Mouse (Mus musculus) limb, embryonic 10.5 days (tissue): ENCODE results near the gene AW822073. TPM values are rescaled to one million over a fixed set of nuclear protein-coding genes. Genes with fewer than 3 reads are reported as not detected.

Experiments used
- DNase-seq: peaks from one replicate; pipeline ENCODE4 v3.0.0-alpha.2; 2017; ENCODE audit warnings: low spot score
- H3K27ac ChIP-seq: fragments of 300-500 bp; sonication (generic); 2 replicates; pipeline ENCODE4 v1.5.1; 2016; ENCODE audit warnings: mild to moderate bottlenecking
- H3K27me3 ChIP-seq: fragments of 300-500 bp; sonication (generic); 2 replicates; pipeline ENCODE4 v1.6.1; 2016; ENCODE audit warnings: low read depth, mild to moderate bottlenecking; ENCODE audit not compliant: poor library complexity, severe bottlenecking
- H3K36me3 ChIP-seq: fragments of 300-500 bp; sonication (generic); 2 replicates; pipeline ENCODE4 v1.6.1; 2016; ENCODE audit warnings: mild to moderate bottlenecking, moderate library complexity
- H3K4me1 ChIP-seq: fragments of 300-500 bp; sonication (generic); 2 replicates; pipeline ENCODE4 v1.6.1; 2016
- H3K4me3 ChIP-seq: fragments of 300-500 bp; sonication (generic); 2 replicates; pipeline ENCODE4 v1.5.1; 2016; ENCODE audit warnings: mild to moderate bottlenecking, moderate library complexity
- H3K9me3 ChIP-seq: fragments of 300-500 bp; sonication (generic); replicated peaks from 2 replicates; pipeline ENCODE4 v1.6.1; 2016; ENCODE audit warnings: mild to moderate bottlenecking
- WGBS: fragments of 180-500 bp; shearing (Covaris S2); methylation state at CpG from one replicate; pipeline ENCODE4 v1.1.7; 2016; 5-methylcytosine and 5-hydroxymethylcytosine counted together
- polyA plus RNA-seq: library from polyadenylated mRNA; unstranded; fragments of >200 nt; fragmentation: Nextera tagmentation; extraction: Ambion mirVana; gene quantifications from 2 replicates; pipeline ENCODE4 v1.2.1, GENCODE M21; 2016

AW822073 gene
- polyA plus RNA-seq, 1 experiment from 2014 or later = not detected

- Histone ChIP-seq H3K4me3 (no peak overlapping the region), H3K27me3 (no peaks in the 10 kb centered on the region), H3K9me3 (no peaks in the 10 kb centered on the region; the same call in 1 of the 2 replicates), H3K36me3 (no peaks in the 10 kb centered on the region), H3K27ac (no peak overlapping the region), H3K4me1 (no peaks in the 10 kb centered on the region)
- WGBS = 80% methylated on average over 7 of the region's 7 CpGs
- peak; percentile 26 for DNase-seq
Measured at GRCm38 (mm10) chr10:58212230-58212629, 12.5 kb downstream of the AW822073 start.

- Histone ChIP-seq H3K4me1 (no peaks in the 10 kb centered on the region), H3K9me3 (no peaks in the 10 kb centered on the region), H3K27me3 (no peaks in the 10 kb centered on the region), H3K36me3 (no peaks in the 10 kb centered on the region), H3K4me3 (no peak overlapping the region), H3K27ac (no peak overlapping the region)
- DNase-seq = peak; percentile 19
- WGBS = 93% methylated on average over 2 of the region's 2 CpGs
Measured at GRCm38 (mm10) chr10:58211213-58211612, 13.5 kb downstream of the AW822073 start.

DNA sequence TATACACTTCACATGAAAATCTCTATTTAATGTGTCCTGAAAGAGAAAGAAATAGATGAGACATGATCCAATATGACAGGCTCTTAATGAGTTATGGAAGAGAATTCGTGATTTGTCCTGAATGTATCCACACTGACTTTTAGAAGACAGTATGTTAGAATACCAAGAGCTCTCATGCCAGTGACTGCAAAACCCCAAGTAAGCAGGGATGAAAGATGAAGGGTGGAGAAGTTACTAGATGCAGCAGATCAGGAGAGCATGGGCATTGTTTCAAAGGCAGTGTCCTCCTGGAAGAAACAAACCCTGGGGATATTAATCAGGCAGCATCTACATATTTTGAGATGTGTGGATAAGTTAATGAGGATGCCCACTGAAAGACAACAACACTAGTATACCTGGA, 14.2 kb downstream of the AW822073 start:
- WGBS = 70% methylated on average over 1 of the region's 1 CpGs
- H3K4me1 ChIP-seq = no peaks in the 10 kb centered on the region
- H3K4me3 ChIP-seq = no peak overlapping the region
- H3K27me3 ChIP-seq = no peaks in the 10 kb centered on the region
- no peaks in the 10 kb centered on the region for H3K9me3 ChIP-seq
- H3K27ac ChIP-seq = no peak overlapping the region
- no peak for DNase-seq
- H3K36me3 ChIP-seq = no peaks in the 10 kb centered on the region

DNA sequence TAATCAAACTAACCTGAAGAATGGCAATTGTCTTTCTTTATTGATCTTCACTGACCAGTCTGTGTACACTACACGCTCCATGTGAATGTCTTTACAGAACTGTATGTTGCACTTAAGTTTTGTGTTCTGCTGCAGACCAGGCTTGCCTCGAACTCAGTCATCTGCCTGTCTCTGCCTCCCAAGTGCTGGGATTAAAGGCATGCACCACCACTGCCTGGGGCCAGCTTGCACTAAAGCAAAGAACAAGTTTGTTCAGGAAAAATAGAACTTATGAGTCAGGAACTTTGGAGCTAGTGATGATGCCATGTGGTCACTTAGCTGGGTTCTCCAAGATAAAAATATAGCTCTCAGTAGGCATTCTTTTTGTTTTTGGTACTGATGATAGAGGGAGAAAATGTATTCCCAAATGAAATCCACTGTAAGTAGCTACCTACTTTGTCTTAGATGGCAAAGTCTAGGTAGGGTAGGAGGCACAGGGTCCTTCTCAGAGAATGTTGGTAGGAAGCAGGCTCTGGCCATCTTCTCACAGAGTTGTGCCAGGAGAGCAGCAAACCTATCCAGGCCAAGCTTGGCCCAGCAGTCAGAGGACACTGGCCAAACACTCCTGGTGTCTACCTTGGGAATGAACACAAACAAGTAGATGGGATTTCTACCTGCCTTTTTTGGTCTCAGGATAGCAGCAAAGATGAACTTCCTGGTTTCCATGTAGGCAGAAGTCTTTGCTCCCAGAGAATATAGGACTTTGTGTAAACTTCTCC, 14.8 kb downstream of the AW822073 start:
- Histone ChIP-seq H3K27ac (no peak overlapping the region), H3K9me3 (no peaks in the 10 kb centered on the region), H3K27me3 (no peaks in the 10 kb centered on the region), H3K4me1 (no peaks in the 10 kb centered on the region), H3K36me3 (no peaks in the 10 kb centered on the region), H3K4me3 (no peak overlapping the region)
- peak; percentile 25 for DNase-seq
- WGBS = 69% methylated on average over 2 of the region's 2 CpGs

DNA sequence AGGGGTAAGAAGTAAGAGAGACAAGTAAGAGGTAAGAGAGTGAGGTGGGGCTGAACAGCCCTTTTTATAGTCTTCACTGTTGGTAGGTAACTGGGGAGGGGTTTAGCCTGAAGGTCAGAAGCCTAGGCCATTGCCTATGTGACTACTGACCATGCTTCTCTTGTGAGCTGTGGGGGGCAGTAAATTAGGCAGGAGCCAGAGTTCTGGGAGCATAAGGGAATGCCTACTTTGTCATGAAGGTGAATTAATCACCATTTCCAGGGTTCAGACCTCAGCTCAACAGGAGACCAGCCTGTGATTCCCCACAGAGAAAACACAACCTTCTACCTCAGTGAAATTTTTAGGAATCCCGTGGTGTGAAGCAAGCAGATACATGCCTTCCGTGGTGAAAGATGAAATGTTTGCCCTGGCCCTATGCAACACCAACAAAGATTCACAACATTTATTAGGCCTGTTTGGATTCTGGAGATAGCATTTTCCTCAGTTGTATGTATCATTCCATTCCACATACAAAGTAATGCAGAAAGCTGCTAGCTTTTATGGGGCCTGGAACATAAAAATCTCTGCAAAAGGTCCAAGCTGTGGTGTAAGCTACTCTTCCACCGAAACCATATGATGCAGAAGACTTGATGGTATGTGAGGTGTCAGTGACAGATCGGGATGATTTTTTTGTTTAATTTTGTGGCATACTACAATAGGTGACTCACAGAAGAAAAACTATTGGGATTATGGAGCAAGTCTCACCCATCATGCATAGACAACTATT, 17.9 kb downstream of the AW822073 start:
- Histone ChIP-seq H3K4me3 (no peak overlapping the region), H3K27ac (no peak overlapping the region), H3K36me3 (no peaks in the 10 kb centered on the region), H3K9me3 (no peaks in the 10 kb centered on the region), H3K4me1 (no peaks in the 10 kb centered on the region), H3K27me3 (no peaks in the 10 kb centered on the region)
- peak; percentile 22 for DNase-seq
- WGBS = 88% methylated on average over 4 of the region's 4 CpGs

- Histone ChIP-seq H3K27me3 (no peaks in the 10 kb centered on the region), H3K27ac (no peak overlapping the region), H3K36me3 (no peaks in the 10 kb centered on the region), H3K9me3 (no peaks in the 10 kb centered on the region), H3K4me1 (no peaks in the 10 kb centered on the region), H3K4me3 (no peak overlapping the region)
- WGBS = 56% methylated on average over 1 of the region's 1 CpGs
- DNase-seq = peak; percentile 20
Measured at GRCm38 (mm10) chr10:58205986-58206385, 18.7 kb downstream of the AW822073 start.

Other genes starting within 250 kb of the AW822073 start
- not detected in 2 replicates for gene Duxf3, start 7.7 kb upstream of the AW822073 start, polyA plus RNA-seq
- not detected in 2 replicates for gene Gm4981, start 11.8 kb upstream of the AW822073 start, polyA plus RNA-seq
- 45.4 and 61.4 TPM in 2 replicates for gene Gcc2, start 30.6 kb upstream of the AW822073 start, polyA plus RNA-seq
- 93.6 and 105 TPM in 2 replicates for gene Lims1, start 98.5 kb upstream of the AW822073 start, polyA plus RNA-seq
- 22.2 and 27.0 TPM in 2 replicates for gene Ranbp2, start 222.0 kb upstream of the AW822073 start, polyA plus RNA-seq